Mouse (Mus musculus): ENCODE measurements around the gene Ssmem1.

Gene Ssmem1

DNA sequence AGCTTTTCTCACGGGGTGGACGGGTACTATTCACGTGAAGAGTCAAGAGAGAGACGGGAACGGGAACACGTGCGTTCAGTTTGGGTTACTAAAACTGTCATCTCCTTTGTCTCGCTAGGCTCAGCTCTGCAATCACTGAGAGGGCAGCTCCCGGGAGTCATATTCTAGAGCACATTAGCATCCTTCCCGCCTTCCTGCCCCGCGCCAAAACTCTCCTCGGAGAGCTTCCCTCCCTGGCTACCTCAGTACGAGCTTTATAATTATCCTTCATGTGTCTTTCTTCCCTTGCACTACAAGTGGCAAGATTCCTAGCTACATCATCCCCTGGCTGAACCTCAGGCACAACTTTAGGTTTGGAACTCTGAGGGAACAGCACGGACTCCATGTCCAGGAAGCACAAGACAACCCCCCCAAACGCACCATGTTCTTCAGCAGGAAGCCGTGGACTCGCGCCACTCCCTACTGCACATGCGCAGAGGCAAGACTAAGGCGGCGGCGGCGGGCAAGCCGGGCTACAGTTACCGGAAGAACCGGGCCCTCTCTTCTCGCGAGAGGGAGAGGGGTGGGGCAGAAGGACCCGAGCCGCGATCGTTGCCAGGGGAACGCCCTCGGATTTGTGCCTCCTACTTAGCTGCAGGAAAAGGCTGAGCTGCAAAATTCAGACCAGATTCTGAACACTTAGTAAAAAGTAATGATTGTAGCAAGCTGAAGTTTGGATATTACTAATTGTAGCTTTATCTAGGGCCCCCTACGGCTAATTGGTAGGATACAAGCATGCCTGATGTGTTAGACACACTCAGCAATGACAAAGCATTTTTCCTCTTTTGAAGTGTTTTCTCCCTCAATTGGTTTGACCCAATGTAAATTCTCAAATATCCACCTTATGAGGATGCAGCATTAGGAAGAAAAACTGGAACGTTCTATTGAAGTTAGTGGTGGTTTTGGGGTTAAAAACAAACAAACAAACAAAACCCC lies at the start of gene Ssmem1, which contains the start of gene Tmem209:
Ssmem1 (plus strand) TSS at position 585 of the 975 bp plus-strand sequence.
Tmem209 (minus strand) TSS at position 519 of the 975 bp plus-strand sequence.
- DNase-seq (ENCODE audit: low spot score in 2 of 2), result peak; percentile 99

DNA sequence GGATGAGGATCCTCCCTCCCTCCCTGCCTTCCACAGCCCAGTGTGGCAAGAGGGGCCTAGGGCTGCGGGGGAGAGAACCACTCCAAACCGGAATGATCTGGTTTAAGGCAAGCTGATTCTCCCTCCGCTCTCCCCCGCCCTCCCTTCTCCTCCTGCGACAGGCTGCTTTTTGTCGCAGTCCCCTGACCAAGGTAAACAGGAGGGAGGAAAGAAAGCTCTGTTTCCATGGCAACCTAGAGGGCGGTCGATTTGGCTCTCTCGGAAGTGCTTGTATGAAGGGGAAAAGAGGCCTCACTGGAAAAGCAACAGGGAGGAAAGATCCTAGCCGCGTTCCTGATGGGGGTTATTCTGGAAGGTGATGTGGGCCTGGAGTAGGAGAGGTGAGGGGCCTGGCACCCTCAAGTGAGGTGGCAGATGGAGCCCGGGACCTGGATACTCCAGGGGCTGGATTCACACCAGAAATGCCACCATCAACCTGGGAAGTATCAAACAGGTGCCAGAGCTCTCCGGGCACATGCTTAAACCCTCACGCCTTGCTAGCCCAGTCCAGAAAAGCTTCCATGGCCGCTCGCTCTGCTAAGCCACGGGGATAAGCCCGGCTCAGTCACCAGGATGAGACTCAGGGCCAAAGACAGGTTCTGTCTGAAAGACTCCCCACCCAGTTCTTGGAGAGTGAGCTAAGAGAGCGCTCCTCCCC lies 48.8 kb upstream of the Ssmem1 start:
- peak; percentile 43 to 44 for DNase-seq (ENCODE audit: low spot score in 2 of 2)

DNA sequence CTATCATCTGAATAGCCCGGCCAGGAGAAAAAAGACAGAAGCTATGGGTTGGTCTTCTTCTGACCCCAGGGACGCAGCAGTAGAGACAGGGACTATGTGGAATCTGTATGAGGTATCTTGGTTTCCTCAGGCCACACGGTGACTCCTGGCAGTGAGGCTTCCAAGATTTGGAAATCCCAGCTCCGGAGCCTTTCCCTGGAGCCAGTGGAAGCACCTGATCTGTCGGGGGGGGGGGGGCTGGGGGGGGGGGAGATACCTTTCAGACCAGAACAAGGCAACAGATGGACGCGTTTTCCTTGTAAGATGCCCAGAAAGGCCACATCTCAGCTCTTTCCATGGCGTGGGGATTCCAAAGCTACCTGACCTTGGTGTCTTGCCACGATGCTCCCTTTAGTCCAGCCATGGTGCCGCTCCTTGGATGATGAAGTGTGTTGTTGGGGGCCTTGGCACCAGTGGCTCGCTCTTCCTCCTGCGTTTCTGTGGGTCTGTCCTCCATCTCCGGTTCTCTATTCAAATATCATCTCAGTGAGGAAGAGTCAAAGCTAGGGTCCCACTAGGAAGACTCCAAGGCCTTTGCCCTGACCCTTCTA lies 47.8 kb upstream of the Ssmem1 start:
- no peak for DNase-seq (ENCODE audit: low spot score in 2 of 2)

DNA sequence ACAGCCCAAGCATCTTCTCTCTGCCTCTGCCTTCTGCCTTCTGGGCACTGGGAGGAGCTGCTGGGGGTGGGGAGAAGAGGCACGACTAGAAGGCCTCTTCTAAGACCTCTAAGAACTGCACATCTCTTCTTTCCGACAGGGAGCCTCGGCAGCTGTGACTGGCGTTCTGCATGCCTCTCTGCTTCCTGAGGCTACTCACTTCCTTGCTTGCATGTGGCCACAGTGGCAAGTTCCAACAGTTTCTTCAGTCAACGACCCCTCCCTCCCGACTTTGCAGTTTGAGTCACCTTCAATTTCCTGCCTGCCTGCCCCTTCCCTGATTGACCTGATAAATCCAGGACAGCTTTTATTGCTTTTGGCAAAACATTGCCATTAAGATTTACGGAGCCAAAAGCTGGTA lies 46.8 kb upstream of the Ssmem1 start:
- no peak for DNase-seq (ENCODE audit: low spot score in 2 of 2)

DNA sequence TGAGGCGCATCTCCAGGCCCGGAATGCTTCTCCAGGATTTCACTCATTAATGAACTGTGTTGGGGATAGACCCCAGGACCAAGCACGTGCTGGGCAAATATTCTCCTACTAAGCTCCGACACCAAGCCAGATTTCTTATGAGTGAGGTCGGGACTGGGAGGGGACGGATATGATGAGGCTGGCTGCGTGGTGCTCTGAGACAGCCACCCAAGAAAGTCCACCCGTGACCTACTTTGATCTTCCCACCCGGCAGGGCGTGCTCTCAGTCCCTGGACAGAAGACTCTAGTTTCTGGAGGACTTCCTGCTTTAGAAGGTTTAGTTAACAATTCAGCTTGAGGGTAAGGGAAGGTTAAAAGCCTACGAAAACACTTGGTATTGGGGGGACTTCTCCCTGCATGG lies 44.1 kb upstream of the Ssmem1 start:
- DNase-seq (ENCODE audit: low spot score in 2 of 2), result peak in 1 of 2 experiments; percentile 12

DNA sequence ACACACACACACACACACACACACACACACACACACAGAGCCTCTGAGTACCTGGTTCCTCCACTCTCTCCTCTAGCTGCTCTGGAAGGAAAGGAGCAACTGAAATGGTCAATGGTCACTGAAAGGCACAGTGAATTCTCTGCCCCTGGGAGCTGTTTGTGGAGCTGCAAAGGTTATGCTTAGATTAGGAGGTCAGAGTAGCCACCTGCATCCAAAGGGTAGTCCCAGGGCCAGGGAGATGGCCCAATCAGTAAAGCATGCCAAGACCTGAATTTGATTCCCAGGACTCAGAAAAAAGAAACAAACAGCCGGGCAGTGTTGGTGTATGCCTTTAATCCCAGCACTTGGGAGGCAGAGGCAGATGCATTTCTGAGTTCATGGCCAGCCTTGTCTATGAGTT lies 41.6 kb upstream of the Ssmem1 start:
- no peak for DNase-seq (ENCODE audit: low spot score in 2 of 2)

DNA sequence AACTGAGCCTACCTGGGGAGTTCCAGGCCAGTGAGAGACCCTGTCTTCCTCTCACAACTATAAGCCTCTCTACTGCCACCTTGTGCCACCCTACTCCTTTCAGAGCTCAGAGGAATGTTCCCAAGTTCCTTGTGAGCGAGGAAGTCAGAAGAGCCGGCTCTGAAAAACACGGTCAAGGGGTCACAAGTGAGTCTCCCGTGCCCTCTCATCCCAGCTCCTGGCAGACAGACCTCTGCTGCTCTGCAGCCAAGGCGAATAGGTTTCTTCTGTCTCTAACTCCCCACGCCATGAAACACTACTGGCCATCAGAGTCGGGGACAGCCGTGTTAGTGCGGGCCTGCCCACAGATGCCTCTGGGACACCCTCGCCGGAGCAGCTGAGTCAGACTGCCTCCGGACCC lies 41.0 kb upstream of the Ssmem1 start:
- no peak for DNase-seq (ENCODE audit: low spot score in 2 of 2)

DNA sequence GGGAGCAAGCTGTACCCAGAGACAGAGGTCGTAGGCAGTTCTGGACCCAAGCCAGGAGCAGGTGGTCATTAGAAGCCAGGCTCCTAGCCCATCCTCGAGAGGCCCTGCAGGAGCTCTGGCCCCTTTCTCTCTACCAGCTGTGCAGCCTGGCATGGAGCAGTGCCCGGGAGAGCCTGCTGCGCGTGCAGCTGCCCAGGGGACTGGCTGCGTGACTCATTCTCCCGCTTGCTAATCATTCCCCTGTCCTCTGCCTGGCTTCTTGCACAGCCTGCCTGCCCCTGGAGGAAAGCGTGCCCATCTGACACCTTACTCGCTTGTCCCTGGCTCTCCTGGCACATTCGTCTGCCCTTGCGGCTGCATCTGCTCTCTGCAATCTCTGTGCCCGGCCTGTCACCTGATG lies 40.3 kb upstream of the Ssmem1 start:
- no peak for DNase-seq (ENCODE audit: low spot score in 2 of 2)

DNA sequence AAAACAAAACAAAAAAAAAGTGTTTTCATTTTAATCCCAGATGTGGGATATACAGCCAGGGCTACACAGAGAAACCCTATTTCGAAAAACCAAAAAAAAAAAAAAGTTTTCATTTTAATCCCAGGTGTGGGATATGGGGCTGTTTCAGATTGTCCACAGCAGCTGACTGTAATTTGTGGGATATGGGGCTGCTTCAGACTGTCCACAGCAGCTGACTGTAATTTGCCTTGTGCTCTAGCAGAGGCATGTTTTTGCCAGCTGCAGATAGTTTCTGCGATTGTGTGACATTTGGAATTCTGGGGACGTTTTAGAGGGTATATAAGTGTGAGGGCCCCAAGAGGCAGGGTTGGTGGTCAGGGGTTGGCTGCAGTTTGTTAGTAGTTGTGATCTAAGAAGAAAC lies 37.9 kb upstream of the Ssmem1 start:
- no peak for DNase-seq (ENCODE audit: low spot score in 2 of 2)

DNA sequence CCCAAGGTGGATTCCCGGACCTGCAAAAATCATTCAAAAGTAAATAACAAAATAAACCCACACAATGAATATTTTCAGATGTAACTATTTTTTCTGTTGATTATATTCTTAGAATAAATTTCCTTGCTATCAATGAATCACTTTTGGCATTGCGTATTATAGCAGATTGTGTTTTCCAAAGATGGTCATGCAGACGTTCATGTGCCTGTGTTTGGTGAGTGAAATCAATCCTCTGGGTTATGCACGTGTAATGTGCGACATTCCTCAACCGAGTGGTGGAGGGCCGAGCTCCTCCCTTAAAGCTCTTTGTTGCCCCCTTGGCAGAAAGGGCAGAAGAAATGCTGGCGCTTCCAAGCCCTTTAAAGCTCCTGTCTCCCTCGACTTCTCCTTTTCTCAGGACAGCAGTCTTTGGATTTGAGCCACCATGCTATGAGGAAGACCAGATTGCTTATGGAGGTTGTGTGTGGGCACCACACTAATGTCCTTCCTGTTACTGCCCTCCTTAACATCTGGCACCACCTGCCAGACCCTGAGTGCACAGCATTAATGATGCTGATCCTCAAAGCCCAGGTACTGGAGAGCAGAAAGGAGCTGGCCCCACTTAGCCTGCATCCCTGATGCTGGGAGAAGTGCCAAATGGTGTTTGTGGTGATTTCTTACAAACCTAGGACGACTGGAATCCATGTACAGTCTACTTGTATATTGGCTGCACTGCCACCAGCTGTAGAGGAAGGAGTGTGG lies 33.5 kb upstream of the Ssmem1 start:
- DNase-seq (ENCODE audit: low spot score in 2 of 2), result no peak

DNA sequence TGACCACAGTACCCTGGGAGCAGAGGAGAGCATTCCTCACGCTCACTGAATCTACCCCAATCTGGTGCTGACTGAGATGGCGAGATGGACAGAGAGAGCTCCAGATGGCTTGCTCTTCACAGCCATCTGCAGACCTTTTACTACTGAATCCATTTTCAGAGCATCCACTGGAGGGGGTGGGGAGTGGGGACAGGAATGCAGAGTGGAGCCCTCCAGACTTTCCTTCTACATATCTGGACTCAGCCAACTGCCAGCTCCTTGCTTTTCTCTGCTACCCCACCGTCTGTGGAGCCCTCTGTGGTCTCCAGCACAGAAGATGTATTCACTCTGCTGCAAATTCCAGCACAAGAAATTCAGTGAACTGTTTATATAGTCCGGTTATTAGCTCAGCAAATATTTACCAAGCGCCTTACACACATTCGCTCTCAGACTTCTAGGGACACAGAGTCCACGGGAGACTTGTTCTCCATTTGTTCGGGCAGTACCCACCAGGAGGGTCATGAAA lies 32.4 kb upstream of the Ssmem1 start:
- no peak for DNase-seq (ENCODE audit: low spot score in 2 of 2)

DNA sequence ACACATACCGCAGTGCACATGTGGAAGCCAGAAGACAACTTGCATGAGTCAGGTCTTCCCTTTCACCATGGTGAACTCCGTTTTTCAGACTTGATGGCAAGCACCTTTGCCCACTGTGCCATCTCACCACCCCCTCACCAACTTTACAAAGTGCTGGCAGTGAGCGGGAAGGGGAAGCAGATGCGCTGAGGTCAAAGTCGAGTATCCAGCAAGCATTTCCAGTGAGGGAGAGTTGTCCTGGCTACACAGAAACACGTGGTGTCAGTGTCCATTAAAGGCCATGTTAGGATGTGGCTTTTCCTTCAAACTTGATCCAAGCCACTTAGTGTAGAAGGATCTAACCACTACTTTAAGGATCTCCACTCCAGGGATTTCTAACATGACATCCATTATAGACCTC lies 31.9 kb upstream of the Ssmem1 start:
- DNase-seq (ENCODE audit: low spot score in 2 of 2), result no peak

DNA sequence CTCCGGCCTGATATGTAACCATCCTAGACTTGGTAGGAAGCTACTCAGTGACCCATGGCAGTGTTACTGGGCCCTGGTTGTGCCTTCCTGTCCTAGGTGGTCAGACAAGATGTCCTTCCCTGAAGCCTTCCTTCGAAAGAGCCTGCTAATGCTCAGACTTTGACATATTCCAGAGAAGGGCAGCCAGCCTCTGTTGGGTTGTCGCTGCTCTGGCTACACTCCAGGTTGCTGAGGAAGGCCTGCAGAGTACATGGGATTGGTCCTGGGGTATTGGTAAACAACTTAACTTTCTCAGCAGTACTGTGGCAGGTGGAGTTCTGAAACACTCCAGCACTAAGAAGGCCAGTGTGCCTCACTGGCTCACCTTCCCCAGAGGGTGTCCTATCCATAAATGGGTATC lies 30.2 kb upstream of the Ssmem1 start:
- DNase-seq (ENCODE audit: low spot score in 2 of 2), result no peak

DNA sequence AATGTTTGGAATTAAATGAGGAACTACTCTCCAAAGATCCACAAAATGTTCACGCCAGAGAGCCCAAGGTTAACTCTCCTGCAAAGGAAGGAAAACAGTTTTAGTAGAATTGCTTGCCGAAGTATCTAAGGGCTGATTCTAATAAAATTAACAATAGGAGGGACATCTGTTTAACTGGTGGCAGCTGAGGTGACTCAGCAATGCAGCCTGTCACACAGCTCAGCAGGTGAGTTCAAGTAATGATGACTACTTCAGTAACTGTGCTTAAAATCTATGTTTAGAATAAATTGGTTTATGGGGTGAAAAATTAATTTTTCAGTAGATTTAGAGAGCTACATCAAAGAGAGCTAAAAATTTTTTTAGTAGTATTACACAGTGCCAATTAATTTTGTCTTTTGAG lies 26.7 kb upstream of the Ssmem1 start:
- DNase-seq (ENCODE audit: low spot score in 2 of 2), result no peak

DNA sequence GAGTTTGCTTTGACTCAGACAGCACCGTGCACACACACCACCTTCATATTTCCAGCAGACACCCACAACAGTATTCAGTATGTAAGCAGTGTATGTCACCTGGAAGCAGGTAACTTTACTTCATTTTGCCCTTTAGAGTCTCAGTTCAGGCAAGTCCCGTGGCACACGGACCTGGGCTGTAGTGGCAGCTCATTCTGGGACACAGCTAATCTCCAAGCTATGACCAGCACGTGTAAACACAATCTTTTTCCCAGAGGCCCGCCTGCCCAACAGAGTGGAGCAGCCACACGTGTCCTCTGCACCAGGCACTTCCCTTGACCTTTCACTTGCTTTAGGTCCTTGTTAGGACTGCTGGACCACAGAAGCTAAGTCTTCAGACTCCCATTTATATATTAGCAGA lies 23.1 kb upstream of the Ssmem1 start:
- no peak for DNase-seq (ENCODE audit: low spot score in 2 of 2)

DNA sequence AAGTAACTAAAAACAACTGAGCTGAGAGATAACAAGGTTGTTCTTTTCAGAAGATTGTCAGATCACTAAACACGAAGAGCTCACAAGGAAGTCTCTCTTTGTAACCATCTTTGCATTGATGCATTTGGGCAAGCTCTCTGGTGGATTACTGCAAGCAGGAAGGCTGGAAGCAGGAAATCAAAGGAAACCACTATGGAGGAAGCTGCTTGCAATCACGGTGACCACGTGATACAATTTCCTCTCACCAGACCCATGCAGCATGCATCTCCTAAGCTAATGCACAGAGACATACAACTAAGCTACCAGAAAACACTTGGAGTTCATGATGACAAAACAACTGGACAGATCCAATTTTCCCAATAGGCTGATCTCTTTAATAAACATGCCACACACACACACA lies 10.6 kb upstream of the Ssmem1 start:
- DNase-seq (ENCODE audit: low spot score in 2 of 2), result no peak

DNA sequence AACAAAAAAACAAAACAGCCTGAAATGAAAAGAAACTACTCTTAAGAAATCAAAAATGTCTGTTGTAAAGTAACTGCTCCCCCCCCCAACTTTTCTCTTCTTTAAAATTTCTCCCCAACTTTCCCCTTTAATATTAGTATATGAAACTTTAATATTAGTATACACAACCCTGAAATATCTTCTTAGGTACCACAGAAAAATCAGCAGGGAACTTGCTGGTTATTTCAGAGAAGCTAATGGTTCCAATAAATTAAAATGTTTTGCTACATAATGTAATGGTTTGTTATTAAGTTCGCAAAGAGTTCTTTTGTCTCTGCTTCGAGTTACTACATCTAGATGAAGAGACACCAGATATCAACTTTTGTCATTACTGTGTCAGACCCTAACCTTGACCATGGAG lies 825 bp upstream of the Ssmem1 start:
- no peak for DNase-seq (ENCODE audit: low spot score in 2 of 2)

DNA sequence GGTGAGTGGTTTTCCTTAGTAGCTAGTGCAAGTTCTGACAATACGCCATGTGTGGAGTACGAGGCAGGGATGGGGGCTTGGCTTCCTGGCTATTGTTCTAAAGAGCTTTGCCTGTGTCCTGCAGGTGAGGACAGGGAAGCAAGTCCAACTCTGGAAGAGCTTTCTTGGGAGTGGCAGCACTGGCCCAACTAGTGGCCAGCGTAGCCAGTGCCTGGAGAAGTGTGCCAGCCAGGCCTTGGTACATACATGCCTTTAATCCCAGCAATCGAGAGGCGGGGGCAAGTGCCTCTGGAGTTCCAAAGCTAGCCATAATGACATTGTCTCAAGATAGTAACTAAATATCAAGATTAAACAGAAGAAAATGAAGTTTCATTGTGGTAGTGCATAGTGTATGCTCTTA lies 642 bp downstream of the Ssmem1 start:
- peak in 1 of 2 experiments; percentile 10 for DNase-seq (ENCODE audit: low spot score in 2 of 2)

DNA sequence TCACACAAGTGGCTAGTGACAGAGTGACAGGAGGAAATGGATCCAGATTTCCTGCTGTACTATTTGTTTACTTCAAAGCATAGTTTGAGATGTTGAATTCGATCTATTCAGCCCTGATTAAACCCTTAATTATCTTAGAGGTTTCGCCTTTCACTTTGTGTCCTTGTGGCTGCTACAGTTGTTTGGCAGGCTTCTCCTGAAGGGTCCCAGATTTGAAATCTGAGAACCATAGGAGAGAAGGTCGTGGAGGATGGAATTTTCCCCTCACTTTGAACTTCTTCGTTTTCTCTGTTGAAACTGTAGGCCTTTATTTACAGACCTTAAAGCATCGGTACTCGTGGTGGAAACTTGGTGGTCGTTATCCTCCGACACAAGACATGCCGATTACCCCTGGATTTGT lies 4.6 kb downstream of the Ssmem1 start:
- no peak for DNase-seq (ENCODE audit: low spot score in 2 of 2)

DNA sequence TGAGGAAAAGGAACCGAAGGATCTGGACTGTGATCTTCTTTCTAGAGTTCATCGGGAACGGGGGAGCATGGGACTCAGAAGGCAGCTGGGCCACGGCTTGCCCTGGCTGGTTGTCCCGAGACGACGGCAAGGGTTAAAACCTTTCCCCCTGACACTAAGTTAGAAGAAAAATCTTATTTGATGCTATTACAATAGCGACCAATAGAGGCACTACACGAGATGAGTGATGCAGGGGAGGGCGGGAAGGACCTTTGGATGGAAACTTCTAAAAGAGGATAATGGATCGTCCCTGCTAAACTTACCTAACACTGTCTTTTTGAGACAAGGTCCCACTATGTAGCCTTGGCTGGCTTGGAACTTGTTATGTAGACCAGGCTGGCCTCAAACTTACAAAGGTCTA lies 10.8 kb downstream of the Ssmem1 start:
- DNase-seq (ENCODE audit: low spot score in 2 of 2), result no peak

DNA sequence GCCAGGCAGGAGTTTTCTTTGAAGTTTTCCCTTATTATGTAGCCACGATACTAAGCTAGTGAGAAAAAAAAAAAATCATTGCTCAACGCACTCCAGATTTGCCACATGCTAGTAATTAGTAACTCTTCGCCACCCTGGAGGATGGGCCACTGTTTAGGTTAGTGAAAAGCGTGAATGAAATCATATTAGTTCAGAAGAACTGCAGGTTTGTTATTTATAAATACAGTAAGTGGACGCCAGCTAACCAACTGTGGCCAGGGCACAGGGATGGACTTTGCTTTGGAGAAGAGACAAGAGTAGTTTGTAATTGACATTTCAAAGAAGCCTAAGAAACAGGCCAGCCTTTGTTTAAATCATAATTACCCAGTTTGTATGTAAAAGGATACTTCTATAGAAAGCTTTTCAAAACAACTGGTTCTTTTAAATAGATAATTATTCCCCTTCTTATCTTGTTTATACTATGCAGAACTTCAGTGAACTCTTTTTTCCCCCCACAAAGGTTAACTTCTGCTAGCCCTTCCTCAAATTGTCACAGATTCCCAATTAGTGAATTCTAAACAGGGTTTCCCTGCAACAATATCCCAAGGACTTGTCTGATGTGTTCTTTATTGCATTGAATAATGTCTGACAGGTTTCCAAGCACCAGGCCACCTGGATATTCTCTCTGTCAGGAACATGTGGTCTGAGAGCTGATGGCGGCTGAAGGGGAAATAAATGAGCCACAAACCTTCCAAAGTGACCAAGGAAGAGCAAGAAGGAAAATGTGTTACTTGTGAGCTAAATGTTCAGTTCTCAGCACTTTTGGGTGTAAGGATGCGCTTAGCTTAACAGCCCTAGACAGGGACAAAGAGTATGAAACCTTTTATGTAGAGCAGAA lies 16.0 kb downstream of the Ssmem1 start:
- no peak for DNase-seq (ENCODE audit: low spot score in 2 of 2)

Measured in heart, adult 9 months (tissue).